Mouse (Mus musculus) megakaryocyte, embryonic 14.5 days (primary cell): Measurements from ENCODE around the gene Dnajb7.

Source experiments
- FLI1 ChIP-seq: IDR thresholded peaks from 2 replicates; pipeline ENCODE4 v1.6.1; 2012; ENCODE audit warnings: low read length, inconsistent platforms, mixed read lengths
- GATA1 ChIP-seq: IDR thresholded peaks from 3 replicates; pipeline ENCODE4 v1.6.1; 2012; ENCODE audit warnings: mixed read lengths, low read length, inconsistent platforms, borderline replicate concordance

- TF ChIP-seq FLI1 = no peak
- no peak for TF ChIP-seq GATA1
These were observed 42.9 kb downstream of the Dnajb7 start for GRCm38 (mm10) chr15:81365246-81365645.
